Mouse (Mus musculus): ENCODE measurements around the gene Tmem186.

The Tmem186 gene

DNA sequence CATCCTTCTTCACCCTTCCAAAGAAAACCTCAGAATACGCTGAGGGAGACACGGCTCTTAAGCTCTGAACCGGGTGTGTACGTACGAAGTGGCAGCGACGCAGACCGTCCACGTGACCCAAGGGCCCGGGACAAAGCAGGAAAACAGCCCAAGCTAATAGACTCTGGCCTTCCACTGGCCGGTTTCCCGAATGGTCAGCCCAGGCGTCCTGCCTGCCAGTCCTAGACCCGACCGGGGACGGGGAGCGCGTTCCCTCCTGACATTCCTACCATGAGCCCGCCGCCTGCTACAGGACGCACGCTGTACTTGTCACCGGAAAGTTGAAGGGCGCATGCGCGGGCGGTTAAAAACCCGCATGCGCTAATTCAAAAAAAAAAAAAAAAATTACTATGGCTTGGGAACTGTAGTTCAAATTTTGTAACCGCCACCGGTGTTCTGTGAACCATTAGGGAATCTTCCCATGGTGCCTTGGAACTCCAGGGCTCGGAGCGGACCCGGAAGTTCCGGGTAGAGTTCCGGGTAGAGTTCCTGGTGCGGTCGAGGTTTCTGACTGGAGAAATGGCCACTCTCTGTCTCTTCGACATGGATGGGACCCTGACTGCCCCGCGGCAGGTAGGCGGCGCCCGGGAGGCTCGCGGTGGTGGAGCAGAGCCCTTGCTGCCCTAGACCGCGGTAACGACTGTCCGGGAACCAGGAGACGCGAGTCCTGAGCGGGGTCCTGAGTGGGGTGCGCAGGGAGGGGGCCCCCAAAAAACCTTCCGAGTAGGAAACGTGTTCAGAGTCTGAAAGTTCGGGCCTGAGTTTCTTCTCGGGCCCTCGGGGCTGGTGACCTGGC is at the start of gene Tmem186, which contains the start of gene Pmm2:
Tmem186 (minus strand) TSS at position 496 of the 835 bp plus-strand sequence.
Pmm2 (plus strand) TSS at position 458 of the 835 bp plus-strand sequence.
- peak; percentile 91 for DNase-seq

DNA sequence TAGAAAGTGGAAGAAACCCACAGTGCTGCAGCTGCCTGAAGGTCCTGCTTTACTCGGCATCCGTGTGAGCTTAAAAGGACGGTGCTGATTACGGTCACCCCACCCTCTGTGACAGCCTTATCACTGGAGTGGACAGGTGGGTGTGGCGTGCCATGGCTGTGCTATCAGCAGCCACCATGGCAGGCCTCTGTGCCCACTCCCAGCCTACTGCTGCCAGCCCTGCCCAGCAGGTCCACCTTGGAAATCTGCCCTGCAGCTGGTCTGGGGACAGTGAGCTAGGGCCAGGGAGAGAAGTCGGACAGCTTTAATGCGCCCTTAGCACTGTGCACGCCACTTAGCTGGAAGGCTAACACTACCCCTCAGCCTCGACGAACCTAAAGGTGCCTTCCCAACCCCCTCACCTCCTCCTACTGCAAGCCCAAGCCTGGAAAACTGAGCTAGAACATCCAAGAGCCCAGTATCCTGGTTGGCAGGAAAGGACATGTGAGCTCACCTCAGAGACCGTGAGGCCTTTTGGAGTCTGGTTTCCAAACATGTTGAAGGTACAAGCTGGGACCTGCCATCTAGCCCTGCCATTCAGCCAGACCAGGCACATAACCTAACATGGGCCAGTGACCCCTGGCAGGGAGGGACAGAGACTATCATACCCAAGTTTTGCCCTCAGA is 49.5 kb upstream of the Tmem186 start:
- no peak for DNase-seq

- DNase-seq: peak; percentile 75
Measured at GRCm38 (mm10) chr16:8686121-8686870, 48.8 kb upstream of the Tmem186 start.

DNA sequence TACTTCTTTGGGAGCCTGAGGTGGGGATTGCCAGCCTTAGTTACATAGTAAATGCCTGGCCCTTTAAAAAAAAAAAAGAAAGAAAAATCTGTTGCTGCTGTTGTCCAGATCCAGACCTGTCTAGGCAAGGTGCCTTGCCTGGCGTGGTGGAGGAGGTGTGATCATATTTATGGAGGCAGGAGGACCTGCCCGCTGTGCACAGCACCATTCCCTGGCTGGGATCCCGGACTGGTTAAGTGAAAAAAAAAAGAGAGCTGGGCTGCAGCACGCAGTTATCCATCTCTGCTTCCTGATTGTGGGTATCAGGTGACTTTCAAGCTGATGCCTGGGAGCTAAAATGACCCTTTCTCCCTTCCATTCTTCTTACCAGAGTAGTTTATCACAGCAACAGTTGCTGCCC is 47.6 kb upstream of the Tmem186 start:
- no peak for DNase-seq

- no peak for DNase-seq
Measured at GRCm38 (mm10) chr16:8680470-8680869, 43.0 kb upstream of the Tmem186 start, which contains the start of gene Gm5767. Gene Gm5767, plus strand, starts transcription at chr16:8680770.

DNA sequence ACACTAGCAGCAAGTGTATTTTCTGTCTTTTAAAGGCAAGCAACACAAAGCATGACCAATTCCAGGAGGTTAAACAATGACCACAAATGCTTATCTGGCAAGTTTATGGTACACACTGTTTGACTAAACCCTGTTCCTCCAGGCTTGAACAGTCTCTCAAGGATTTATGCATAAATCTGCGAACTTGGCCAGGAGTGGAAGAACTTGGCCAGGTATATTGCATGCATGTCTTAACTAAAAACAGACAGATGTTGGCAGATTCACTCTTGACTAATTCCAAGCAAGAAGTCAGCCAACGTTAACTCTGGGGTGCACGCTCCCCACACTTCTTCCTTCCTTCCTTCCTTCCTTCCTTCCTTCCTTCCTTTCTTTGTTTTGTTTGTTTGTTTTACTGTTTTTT is 42.3 kb upstream of the Tmem186 start:
- no peak for DNase-seq

DNA sequence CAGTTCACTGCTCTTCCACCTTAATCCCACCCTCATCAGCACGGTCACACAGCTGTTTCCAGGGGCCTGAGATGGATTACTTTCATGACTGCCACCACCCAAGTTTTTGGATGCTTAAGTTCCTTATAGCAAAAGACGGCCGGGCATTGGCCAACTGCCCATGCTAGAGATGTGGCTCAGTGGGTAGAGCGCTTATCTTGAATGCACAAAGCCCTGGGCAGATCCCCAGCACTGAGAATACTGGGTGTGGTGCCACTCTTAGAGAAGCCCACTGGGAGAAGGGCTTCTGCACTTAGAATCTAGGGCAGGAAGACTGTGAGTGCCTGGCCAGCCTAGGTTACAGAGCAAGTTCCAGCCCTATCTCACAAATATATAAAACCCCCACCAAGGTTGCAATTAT is 41.2 kb upstream of the Tmem186 start:
- DNase-seq: no peak

- no peak for DNase-seq
Measured at GRCm38 (mm10) chr16:8678035-8678434, 40.5 kb upstream of the Tmem186 start.

GRCm38 (mm10) chr16:8676800-8677199 is 39.3 kb upstream of the Tmem186 start:
- DNase-seq: no peak

DNA sequence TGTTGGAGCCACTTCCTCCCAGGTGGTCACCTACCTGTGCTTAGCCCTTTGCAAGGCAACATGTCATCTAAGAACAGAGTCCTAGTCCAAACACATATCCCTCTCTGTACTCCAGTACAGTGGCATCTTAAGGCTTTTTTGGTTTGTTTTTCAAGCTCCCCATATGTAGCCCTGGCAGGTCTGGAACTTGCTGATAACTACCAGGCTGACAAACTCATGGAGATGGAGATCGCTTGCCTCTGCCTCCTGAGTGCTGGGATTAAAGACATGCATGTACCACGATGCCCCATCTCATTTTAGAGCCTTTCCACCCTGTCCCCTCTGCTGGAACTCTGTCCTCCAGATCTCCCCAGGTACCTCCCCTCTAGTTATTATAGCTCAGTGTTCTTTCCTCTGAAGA is 38.7 kb upstream of the Tmem186 start:
- no peak for DNase-seq

GRCm38 (mm10) chr16:8675559-8675958 is 38.0 kb upstream of the Tmem186 start:
- no peak for DNase-seq

DNA sequence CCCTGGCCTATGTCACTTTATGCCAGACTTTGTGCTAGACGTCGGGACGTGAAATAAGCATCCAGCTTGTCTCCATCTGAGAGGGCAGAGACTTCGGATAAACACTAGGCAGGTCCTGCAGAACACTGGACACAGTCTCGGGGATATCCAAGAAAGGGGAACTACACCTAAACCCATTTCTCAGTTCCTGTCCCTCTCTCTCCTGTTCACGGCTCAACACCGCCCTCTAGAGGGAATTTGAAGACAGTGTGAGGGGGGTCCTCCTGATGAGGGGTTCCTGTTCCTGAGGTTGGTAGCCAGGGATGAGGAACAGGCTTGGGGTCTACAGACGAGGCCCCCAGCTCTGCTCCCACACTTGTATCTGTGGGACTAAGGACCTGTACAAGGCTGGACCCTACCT is 36.7 kb upstream of the Tmem186 start:
- DNase-seq: no peak

DNA sequence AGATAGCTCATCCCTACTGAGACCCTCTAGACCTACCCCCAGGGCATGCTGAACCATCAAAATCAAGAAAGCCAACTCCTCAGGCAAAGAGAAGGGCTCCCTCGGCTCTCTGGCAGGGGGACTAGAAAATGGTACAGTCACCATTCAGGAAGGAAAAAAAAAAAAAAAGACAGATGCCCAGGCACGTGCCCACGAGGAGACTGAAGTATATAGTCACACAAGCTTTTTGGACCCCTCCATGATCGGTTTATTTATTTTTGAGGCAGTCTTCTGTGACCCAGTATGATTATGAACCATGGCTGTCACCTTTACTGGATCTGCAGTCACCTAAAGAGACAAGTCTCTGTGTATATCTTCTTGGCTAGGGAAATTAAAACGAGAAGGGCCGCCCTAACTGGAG is 35.8 kb upstream of the Tmem186 start:
- no peak for DNase-seq

DNA sequence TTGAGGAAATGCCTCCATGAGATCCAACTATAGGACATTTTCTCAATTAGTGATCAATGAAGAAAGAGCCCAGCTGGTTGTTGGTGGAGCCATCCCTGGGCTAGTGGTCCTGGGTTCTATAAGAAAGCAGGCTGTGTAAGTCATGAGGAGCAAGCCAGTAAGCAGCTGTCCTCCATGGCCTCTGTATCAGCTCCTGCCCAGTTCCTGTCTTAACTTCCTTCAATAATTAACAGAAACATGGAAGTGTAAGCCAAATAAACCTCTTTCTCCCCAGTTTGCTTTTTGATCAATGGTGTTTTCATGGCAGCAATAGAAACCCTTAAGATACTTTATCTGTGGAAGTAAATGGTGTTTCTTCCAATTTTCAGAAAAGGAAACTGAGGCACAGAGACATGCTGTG is 35.3 kb upstream of the Tmem186 start:
- no peak for DNase-seq

GRCm38 (mm10) chr16:8672350-8672687 is 34.8 kb upstream of the Tmem186 start:
- DNase-seq: no peak

DNA sequence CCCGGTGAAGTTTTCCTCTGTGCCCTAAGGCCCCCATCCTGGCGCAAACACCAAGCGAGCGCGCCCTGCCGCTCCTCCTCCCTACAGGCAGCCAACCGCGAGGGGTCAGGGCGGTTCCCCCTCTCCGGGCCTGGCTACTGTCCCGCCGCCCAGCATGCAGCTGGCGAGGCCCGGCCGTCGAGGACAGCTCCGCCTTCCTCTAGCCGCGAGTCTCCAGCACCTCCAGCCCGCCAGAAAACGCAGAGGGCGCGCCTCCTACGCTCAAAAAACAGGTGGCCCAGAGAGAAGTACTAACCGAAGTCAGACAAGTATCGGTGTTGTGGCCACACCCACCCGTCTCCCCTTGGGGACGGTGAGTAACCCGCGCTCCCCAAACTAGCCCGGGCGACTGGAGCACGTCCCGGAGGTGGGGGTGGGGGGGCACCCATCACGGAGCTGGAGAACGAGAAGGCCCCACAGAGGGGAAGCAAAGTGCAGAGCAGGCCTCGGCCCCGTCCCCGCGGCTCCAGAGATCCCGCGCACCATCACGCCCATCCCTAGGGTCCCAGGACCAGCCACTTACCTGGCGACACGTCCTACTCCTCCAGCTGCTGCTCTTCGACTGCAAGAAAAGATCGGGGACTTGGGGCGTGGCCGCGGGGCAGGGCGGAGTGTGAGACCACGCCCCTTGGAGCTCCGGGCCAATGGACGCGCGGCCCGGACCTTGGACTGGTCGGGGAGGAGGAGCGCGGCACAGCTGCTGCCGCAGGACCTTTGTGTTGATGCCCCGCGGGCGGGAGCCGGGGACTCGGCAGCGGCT is 34.2 kb upstream of the Tmem186 start, which contains the start of gene Carhsp1:
Carhsp1 (minus strand) TSS at position 605 of the 799 bp plus-strand sequence.
- DNase-seq: peak; percentile 90

GRCm38 (mm10) chr16:8670041-8671035 is 32.8 kb upstream of the Tmem186 start:
- DNase-seq: peak; percentile 45

DNA sequence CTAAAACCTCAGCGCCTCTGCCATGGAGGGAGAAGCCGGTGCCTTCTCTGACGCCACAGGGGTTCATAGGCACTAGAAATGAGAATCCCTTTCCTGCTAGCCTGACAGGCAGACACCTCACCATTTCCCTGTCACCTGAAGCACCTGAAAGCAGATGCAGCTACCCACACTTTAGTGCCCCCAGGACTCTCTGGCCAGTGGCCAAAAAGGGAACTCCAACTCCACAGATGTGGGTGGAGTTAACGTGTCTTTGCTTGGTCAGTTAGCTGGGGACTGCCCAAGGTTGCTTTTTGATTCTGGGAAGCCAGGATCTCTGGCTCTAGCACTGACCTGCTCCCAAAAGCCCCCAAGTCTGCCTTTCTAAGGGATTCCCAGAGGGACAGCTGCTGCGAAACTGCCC is 31.9 kb upstream of the Tmem186 start:
- no peak for DNase-seq

DNA sequence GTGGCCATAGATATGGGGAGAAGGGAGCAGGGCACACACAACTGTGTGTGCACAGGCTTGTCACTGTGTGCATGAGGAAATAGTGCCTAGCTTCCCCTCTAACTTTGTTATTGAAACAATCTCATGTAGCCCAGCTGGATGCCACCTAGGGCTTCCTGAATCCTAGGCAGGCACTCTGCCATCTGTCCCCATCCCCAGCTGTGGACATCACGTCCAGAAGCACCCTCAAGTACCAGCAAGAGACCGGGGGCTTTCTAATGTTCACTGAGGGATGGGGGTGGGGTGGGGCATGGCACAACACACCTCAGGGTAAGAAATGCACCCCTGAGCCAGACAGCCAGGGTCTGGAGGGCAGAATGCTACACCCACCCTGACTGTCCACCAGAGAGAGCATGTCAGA is 30.9 kb upstream of the Tmem186 start:
- DNase-seq: no peak

DNA sequence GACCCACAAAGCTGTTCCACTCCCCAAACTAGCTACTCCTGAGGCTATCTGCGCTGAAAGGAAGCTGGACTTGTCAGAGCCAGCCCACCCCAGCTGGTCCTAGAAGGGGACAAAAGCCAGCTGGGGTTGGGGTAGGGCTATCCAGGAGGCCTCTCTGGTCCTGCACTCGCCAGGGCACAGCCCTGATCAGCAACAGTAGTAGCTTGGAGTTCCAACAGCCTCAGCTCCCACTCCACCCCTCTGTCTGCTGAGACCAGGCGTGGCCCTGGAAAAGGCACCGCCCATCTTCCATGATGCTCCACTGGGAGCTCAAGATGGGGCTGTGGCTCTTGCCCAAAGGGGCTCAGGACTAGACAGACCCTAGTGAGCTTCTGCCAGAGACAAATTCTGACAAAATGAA is 30.3 kb upstream of the Tmem186 start:
- no peak for DNase-seq

DNA sequence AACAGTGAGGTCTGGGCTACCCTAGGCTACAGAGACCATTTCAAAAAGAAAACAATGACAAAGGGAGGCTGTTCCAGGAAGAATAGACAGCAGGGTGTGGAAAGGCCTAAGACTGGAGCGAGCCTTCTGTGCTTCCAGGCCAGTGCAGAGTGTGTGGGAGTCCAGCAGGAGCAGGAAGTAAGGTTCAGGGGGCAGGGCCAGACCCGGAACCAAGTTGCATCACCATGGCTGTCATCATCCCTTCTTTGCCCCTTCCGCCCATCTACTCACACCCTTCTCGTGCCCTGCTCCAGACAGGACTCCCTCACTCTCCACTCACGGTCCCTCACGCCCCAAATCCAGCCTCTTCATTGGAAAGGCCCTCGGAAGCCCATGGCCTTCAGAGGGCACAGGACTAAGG is 29.7 kb upstream of the Tmem186 start:
- DNase-seq: no peak
